Mouse (Mus musculus) ZHBTc4 (cell line): ENCODE data around the gene Skor1.

Experiments used
- DNase-seq: peaks from one replicate; pipeline ENCODE4 v3.0.0-alpha.2; 2011; ENCODE audit warnings: low read depth, low spot score

The Skor1 gene

DNA sequence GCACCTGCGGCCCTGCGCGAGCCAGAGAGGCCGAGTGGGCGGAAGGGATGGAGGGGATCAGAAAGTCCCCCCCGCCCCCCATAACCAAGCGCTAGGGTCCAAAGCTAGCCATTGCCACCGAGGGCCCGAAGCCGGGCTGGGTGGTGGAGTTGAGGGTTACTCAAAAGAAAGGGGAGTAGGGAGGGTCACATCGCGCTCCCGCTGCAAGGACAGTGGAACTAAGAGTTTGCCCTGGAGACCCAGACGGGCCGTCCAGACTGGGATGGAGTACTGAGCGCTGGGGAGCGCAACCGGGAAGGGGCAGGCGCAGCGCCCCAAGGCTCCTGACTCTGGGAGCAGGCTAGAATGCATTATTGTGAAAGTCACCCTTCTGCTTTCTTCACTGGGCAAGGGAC is 608 bp upstream of the Skor1 start:
- DNase-seq, result peak; percentile 47

DNA sequence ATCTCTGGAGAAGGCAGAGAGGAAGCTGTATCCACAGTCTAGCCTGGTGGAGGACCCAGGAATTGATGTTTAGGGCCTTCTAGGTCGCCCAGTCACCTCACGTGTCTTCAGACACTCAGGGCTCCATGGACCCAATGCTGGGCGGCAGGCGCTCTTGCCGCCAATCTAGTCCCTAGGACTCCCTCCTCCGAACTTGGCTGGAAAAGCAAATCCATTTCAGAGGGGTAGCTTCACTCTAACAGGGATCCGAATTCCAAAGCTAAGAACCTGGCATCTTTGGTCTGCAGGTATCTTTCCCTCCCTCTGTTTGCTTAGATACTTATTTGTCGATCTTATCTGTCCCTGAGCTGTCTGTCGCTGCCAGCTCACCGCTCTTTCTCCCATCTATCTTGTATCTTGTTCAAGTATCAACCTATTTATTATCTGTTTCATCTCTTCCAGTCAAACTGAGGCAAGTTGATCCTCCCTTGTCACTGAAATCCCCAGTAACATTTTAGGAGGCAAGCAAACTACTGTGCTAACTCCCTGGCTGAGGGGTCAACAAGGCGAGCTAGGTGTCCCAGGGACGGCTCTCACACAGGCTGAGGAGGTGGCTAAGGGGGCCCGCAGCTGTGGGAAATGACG is 863 bp downstream of the Skor1 start:
- peak; percentile 54 for DNase-seq

DNA sequence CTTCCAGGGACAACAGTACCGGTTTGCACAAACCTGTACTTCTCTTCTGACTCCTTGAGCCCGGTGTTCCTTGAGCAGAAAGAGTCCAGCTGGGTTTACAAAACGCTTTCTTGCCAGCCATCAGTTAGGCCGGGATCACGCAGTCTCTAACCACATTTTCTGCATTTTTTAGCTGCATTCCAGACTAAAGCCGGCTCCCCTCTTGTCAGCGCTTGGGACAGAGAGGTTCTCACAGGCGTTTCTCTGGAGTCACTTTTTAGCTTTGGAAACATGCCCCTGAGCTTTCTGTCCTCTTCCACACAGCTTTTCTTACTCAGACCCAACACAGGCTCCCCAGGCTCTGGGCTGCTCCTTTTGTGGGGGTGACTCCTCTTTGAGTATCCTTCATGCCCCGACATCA is 1.5 kb downstream of the Skor1 start:
- peak; percentile 47 for DNase-seq

DNA sequence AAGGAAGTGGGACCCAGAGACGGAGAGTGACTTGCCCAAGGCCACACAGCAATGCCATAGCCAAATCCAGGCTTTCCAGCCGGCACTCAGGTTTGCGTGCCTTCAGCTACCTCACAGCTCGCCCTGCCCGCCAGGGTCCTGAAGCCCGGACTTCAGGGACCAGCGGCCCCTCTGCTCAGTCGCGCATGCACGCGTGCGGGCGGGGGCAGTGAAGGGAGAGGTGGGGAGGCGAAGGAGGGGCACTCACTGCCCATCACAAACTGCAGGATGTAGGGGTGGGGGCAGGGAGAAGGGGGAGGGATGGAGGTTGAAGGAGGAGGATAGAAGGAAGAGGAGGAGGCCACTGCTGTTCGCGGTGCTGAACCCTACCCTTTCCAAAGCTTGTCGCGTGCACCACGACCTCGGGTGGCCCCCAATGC is 1.9 kb downstream of the Skor1 start:
- peak; percentile 67 for DNase-seq

DNA sequence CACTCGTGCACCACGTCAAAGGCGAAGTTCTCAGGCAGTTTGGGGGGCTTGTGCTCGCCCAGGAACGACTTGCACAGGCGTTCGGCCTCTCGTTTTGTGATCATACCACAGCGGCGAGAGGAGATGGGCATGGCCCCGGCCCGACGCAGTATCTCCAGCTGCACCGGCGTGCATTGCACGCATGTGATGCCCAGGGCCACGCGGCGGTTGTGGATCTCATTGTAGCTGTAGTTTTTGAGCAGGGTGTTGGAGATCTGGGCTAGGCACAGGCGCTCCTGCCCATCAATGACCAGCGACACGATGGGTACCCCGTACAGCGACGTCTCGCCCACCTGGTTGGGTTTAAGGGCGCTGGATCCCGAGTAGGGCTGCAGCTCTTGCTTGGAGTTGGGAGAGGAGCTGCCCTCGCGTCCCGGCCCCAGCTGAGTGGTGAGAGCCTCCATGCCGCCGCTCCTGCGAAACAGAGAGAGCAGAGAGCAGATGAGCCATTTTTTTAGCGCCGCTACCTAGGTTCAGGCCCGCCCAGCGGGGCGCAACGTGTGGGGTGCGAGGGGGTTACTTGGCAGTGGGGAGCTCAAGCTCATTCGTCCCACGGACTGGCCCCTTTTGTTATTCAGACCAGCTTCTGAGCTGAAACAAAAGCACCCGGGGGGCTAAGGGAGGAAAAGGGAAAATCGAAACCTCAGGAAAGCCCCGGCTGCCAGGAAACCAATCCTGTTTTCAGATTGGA is 2.5 kb downstream of the Skor1 start:
- DNase-seq, result peak; percentile 67

DNA sequence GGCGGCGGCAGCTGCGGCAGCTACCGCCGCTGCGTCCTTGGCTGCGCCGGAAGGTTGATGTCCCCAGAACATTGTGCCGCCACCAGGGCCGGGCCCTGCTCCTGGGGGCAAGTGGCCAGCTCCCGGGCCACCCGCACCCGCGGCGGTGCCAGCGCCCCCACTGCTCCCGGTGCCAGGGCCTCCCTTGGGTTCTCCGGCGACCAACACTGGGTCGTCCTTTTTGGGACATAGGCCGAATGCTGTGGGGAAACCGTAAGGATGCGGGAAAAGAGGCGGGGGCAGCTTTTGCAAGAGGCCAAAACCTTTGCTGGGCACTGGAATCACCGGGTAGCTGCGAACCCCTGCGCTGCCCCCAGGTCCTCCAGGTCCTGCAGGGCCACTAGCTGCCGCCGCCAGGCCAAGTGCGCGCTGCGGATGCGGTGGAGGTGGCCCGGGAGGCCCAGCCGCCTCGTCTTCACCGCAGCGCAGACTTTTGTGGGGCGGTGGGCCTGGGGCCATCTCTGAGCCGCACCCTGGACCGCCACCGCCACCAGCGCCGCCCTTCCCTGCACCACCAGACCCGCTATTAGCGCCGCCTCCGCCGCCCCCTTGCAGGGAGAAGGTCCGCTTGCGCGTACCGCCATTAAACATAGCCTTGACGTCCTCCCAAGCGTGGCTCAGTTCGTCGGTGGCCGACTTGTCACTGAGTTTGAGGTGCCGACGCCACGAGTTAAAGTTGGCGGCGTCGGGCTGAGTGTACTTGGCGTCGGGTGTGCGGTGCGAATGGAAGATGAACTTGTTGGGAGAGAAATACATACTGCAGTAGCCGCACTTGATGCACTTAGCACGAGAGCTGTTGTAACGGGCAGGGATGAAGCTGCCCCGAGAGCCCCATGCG is 3.3 kb downstream of the Skor1 start:
- peak; percentile 74 for DNase-seq

DNA sequence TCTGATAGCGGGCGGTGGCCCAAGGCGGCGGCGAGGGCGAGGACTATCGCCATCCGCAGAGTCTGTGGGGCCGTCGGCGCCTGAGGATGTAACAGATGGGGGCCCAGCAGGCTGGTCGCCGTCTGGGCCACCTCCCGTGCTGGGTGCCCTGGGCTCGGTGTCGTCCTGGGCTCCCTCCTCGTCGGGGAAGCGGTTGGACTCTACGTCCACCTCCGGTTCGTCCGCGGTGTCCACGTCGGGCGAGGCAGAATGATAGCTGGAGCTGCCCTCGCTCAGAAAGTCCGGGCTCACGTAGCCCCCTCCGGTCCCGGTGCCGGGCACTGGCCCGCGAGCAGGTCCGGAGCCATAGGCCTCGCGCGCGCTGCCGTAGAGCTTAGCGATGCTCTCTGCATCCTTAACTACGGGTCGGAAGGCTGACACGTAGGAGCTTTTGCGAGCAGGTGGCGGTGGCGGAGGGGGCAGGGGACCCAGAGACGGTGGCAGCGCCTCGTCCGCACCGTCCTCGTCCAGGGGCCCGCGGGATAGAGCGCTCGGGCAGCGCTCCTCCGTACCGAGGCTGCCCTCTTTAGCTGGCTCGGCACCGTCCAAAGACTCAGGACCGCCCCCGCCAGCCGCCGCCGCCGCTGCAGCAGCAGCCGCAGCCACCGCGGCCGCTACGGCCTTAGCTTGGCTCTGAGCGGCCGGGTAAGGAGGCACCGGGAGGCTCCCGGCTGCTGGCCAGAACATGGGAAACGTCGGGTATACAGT is 4.1 kb downstream of the Skor1 start:
- peak; percentile 59 for DNase-seq

DNA sequence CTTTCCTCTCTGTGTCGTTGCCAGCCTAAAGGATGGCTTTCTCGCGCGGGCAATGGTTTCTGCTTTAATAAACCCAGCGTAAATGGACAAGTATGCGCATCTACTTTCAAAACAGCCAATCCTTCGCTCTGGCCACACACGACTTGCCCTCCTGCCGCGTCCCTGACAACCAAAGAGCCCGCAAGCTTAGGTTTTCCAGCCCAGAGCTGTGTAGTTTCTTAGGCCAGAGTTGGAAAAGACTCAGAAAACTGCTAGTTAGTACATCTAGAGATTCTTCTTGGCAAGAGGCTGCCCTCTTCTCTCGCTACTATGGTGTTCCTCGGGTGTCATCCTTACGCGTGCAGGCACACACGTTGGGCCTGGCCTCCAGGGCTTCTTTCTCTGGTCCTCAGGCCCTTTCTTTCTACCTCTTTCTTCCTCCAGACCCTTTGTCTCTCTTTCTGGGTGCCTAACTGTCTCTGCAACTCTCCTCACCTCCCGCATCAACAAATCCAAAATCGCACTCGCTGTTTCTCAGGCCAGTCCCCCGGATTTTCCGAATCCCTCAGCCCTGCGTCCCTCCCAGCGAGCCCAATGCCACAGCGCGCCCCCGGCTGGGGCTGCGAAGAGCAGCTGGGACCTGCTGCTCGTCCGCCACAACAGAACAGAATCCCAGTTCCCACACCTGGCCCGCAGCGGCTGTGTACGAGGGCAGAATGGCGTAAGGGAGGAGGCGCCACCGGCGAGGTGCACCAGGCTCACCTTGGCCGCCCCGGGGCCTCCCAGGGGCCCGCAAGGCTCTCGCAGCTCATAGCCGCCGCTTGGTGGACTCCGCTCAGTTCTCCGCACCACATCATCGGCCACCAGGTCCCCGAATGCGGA is 4.9 kb downstream of the Skor1 start:
- DNase-seq, result peak; percentile 52

DNA sequence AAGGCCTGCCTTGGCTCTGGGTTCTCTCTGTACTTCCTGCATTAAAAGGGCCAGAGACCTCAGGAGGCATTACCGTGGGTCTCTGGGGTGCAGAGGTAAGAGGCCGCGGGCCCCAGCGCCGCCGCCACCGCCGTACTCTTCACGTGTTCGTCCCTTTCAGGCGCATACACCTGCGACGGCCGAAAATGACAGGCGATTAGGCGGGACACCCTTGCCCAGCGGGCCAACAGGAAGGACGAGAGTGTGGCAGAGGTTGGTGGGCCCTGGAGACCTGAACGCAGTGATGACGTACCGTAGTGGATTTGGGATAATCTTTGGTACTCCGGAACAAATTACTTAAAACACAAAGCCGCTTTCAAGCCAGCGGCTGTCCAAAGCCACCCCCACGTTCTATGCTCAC is 5.5 kb downstream of the Skor1 start:
- peak; percentile 39 for DNase-seq

DNA sequence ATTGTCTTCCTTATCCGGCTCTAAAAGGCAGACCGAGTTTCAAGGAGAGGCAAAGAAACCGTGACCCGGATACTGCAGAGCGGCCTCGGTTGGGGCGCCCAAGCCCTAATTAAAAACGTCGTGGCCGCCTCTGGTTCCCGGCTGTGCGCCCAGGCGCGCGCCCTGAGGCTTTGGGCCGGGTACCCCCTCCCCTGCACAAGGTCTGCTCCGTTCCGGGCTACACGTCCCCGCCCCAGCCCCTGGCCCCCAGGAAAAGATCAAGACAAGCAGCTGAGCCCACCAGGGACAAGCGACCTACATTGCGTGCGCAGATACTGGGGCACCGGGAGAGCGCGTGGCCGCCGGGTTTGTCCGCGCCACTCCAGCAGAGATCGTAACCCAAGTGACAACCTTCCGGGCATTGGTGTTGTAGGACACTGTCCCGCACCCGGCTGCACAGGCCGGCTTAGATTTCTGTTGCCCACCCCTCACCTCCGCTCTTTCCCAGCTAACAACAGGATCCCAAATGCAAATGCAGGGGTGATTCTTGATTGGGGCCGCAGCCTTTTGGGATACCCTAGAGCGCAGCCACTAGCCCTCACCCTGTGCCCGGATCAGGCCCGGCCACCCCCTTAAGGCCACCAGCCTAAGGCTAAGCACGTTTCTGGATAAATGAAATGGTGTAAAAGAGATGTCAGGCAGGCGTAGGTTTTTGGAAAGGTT is 6.3 kb downstream of the Skor1 start:
- DNase-seq, result peak; percentile 45

DNA sequence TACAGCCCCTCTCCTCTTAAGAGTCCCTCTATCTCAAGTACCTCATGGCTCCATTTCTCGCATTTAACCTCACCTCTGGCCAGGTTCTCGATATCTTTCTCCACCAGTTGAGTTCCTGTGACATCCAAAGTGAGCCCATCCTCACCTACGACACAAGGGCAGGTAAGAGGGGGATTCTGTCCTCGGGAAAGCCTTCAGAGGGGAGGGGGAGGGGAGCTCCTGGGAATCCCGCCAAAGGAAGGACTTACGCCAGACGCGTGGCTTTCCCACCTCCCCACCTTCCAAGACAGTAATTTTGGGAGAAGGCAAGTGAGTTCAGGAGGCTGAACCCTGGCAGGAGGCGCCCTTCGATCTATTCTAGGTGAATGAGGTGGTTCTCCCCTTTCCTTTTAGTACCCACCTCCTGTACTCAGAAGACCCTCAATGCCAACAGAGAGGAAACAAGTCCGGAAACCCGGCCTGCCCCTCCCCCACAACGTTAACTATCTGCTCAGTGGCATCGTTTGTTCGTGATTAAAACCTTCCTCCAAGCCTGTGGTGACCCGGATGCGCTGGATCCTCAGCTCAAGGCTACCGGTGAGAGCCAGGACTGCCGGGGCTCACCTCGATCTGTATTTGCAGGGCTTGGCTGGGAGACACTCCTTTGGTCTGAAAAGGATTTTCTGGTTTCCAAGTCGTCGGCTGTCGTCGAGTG is 7.0 kb downstream of the Skor1 start:
- peak; percentile 59 for DNase-seq

DNA sequence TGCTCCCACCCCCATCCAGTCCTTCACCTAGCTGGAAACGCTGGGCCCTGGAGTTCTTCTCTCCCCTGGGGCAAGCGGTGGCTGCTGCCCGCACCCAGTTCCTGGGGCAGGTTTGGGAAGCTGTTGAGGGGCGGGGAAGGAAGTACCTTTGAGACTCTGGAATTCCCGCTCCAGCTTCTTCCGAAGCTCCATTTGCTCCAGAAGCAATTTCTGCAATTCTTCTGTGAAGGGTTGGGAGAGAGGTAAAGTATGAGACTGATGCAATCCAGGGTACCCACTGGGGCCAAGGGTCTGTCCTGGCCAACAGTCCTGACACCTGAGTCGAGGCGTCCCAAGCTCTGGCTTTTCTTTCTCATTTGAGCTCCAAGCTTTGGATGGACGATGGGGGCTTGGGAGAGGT is 8.6 kb downstream of the Skor1 start:
- no peak for DNase-seq

DNA sequence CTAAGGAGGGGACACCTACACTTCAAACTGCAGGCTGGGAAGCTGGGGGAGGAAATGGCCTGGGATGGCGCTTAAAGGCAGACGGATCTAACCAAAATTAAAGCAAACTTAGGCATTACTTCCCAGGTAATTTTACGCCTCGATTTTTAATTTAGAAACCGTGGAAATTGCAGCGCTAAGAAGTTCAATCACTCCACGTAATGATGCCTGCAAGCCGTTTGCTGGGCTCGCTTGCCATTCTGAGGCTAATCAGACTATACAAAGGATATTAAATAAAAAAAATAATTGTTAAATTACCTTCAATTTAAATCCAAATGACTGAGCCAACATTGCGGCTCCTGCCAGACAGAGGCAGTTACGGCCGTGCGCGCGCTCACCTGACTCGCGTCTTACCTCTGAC is 9.1 kb downstream of the Skor1 start:
- no peak for DNase-seq

DNA sequence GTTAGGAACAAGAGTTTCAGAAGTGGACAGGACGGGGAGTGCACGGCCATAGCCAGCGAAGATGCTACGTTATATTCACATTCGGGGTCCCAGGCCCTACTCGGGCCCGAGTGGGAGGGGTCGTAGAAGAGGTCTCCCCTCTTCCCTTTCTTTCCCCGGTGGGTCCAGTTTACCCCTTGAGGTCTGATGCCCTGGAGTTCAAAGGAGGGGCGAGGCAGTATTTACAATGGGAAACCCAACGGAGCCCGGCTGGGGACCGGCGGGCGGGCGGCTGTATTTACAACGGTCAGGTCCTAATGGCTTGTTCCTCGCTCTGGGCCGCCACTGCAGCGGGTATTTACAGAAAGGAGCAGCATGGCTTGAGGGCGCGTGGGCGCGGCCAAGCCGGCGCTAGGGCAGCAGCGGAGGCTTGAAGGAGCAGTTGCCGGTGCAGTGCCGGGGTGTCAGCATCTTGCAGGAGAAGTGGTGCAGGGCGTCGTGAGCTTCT is 10.2 kb downstream of the Skor1 start:
- peak; percentile 70 for DNase-seq

DNA sequence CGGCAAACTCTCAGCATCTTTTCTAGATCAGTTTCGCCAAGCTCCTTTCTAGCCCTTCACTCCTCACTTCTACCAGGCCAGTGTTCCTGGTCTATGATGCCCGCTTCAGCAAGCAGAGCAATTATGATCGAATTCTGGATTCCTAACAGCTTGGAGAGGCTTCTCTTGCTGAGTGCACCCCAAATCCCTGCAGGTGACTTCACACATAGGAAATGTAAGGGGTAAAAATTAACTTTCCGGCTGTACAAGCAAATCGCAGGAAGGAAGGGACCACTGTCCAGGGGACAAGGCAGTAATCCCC is 11.2 kb downstream of the Skor1 start:
- DNase-seq, result no peak

DNA sequence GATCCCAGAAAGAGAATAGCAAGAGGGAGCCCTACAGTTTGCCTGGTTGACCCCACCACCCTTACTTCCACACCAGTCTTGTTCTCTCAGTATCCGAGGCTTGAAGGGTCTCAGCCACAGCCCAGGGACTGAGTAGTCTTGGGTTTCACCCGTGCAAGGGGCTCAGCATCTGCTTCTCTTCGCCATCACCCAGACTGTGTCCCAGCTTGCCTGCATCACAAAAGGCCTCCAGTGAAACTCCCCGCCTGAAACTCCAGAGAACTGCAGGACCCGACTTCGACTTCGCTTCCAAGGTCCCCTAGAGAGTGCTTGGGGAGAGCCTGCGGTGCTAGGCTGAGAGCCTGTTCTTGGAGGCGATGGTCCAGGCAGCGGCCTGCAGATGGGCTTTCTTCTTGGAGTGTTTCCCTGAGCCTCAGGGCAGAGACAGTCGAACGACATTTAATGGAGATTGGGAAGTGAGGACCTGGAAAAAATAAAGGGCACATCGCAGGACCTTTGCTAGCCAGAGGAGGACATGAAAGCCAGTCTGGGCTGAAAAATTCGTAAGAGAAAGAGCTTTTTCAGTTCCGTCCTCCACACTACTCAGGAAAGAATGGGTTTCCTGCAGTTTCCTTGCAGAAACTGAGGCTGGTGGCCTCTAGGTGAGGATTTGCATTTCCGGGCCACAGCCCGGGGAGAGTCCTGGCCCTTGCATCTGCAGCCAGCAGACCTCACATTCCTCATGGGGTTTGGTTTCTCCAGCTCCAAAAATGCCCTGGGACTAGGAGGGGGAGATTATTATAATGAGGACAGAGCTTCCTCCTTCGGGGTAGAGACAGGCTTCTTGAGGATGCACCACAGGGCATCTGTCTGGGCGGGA is 11.8 kb downstream of the Skor1 start:
- DNase-seq, result peak; percentile 43

DNA sequence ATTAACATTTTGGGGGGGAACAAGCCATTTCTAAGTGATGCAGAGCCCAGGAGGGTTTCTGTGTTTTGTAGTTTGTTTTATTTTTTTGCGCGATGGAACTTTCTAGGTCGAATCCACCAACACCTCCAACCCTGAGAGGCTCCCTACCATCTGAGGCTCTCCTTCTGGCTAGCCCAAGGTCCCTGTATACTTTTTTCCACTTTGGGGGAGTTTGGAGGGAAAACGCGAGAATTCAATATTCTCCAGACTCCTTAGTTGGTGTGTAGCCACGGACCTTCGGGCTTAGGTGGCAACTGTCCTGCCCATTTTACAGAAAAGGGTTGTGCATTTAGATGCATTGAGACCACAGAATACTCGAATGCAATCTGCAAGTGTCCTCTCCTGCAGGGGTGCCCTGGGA is 12.5 kb downstream of the Skor1 start:
- no peak for DNase-seq

DNA sequence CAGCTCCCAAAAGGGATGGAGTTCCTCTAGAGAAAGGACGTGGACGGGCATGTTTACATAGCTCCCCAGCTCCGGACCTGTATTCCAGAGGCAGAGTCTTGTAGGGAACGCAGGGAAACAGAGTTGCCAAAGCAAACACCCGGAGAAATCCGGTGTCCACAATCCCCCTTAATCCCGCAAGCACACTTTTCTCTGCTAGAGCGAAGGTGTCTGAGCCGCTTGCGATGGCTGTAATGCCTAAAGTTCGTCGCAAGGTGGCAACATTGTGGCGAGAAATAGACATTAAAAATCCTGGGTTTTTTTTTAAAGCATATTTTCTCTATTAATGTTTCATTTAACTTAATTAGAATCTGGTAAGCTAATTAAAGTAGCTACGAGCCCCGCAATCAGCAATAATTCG is 13.0 kb downstream of the Skor1 start:
- DNase-seq, result peak; percentile 62

DNA sequence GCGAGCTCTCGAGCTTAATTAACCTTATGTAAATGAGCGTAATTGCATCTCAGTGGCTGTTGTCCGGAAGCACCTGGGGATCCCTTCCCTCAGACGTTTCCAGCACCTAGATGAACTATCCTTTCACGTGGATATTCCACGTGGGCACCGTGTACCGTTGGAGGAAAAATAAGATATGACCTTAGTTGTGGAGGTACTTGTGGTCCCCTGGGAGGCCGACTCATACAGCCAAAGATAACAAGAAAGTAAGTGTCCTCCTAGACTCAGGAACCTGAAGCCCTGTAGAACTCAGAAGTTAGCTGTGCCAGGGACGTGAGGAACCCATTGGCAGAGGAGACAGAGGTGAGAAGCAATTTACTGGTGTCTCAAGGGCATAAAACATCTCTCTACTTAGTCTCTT is 13.4 kb downstream of the Skor1 start:
- DNase-seq, result no peak
